Mouse (Mus musculus): ENCODE measurements at regions not wholly inside any gene's neighbourhood (a gene's known extent, or its start where the extent isn't known, plus 50 kb on each side); places are given as distances from the start of the nearest gene placed in this dataset.

- H3K4me1 ChIP-seq (replicated peaks; ENCODE audit: control insufficient read depth, insufficient read depth, low read length): no peaks in the 10 kb centered on the region
- no peak for ATAC-seq (ENCODE audit: low FRiP score)
- no peak overlapping the region for H3K27ac ChIP-seq (ENCODE audit: low read depth, low read length)
- H3K36me3 ChIP-seq (ENCODE audit: control insufficient read depth, insufficient read depth, low read length): no peaks in the 10 kb centered on the region
- H3K27me3 ChIP-seq (ENCODE audit: control insufficient read depth, insufficient read depth, low read length): no peaks in the 10 kb centered on the region
- no peak for DNase-seq (ENCODE audit: low spot score)
- no peak overlapping the region for H3K9ac ChIP-seq (ENCODE audit: low read depth, low read length)
- no peaks in the 10 kb centered on the region for H3K9me3 ChIP-seq (ENCODE audit: control insufficient read depth, low read length)
- 95% methylated on average over 4 of the region's 4 CpGs for WGBS
- no peak overlapping the region for H3K4me3 ChIP-seq (ENCODE audit: low read depth, low read length)
- no peak overlapping the region for H3K4me2 ChIP-seq (replicated peaks; ENCODE audit: low read depth, low read length)
These were observed 265.7 kb upstream of the Smarca2 start for GRCm38 (mm10) chr19:26339120-26339519.

GRCm38 (mm10) chr19:26340155-26340554 lies 264.7 kb upstream of the Smarca2 start:
- Histone ChIP-seq H3K9me3 (ENCODE audit: control insufficient read depth, low read length) (no peaks in the 10 kb centered on the region), H3K36me3 (ENCODE audit: control insufficient read depth, insufficient read depth, low read length) (no peaks in the 10 kb centered on the region), H3K4me3 (ENCODE audit: low read depth, low read length) (no peak overlapping the region), H3K4me2 (replicated peaks; ENCODE audit: low read depth, low read length) (no peak overlapping the region), H3K4me1 (replicated peaks; ENCODE audit: control insufficient read depth, insufficient read depth, low read length) (no peaks in the 10 kb centered on the region), H3K27ac (ENCODE audit: low read depth, low read length) (no peak overlapping the region), H3K9ac (ENCODE audit: low read depth, low read length) (no peak overlapping the region), H3K27me3 (ENCODE audit: control insufficient read depth, insufficient read depth, low read length) (no peaks in the 10 kb centered on the region)
- ATAC-seq (ENCODE audit: low FRiP score) (no peak), DNase-seq (ENCODE audit: low spot score) (no peak)
- 65% methylated on average over 3 of the region's 3 CpGs for WGBS

- H3K9me3 ChIP-seq (ENCODE audit: control insufficient read depth, low read length): no peaks in the 10 kb centered on the region
- H3K27ac ChIP-seq (ENCODE audit: low read depth, low read length): no peak overlapping the region
- no peak overlapping the region for H3K4me3 ChIP-seq (ENCODE audit: low read depth, low read length)
- DNase-seq (ENCODE audit: low spot score) (no peak), ATAC-seq (ENCODE audit: low FRiP score) (no peak)
- H3K4me2 ChIP-seq (replicated peaks; ENCODE audit: low read depth, low read length): no peak overlapping the region
- WGBS: 86% methylated on average over 7 of the region's 7 CpGs
- H3K9ac ChIP-seq (ENCODE audit: low read depth, low read length): no peak overlapping the region
- no peaks in the 10 kb centered on the region for H3K27me3 ChIP-seq (ENCODE audit: control insufficient read depth, insufficient read depth, low read length)
- H3K4me1 ChIP-seq (replicated peaks; ENCODE audit: control insufficient read depth, insufficient read depth, low read length): no peaks in the 10 kb centered on the region
- no peaks in the 10 kb centered on the region for H3K36me3 ChIP-seq (ENCODE audit: control insufficient read depth, insufficient read depth, low read length)
These were observed 249.8 kb upstream of the Smarca2 start for GRCm38 (mm10) chr19:26355054-26355453.

- H3K4me1 ChIP-seq (replicated peaks; ENCODE audit: control insufficient read depth, insufficient read depth, low read length): no peaks in the 10 kb centered on the region
- ATAC-seq (ENCODE audit: low FRiP score) (no peak), DNase-seq (ENCODE audit: low spot score) (no peak)
- H3K4me3 ChIP-seq (ENCODE audit: low read depth, low read length): no peak overlapping the region
- no peak overlapping the region for H3K9ac ChIP-seq (ENCODE audit: low read depth, low read length)
- WGBS: 91% methylated on average over 4 of the region's 4 CpGs
- no peaks in the 10 kb centered on the region for H3K36me3 ChIP-seq (ENCODE audit: control insufficient read depth, insufficient read depth, low read length)
- H3K9me3 ChIP-seq (ENCODE audit: control insufficient read depth, low read length): no peaks in the 10 kb centered on the region
- H3K27ac ChIP-seq (ENCODE audit: low read depth, low read length): no peak overlapping the region
- H3K4me2 ChIP-seq (replicated peaks; ENCODE audit: low read depth, low read length): no peak overlapping the region
- H3K27me3 ChIP-seq (ENCODE audit: control insufficient read depth, insufficient read depth, low read length): no peaks in the 10 kb centered on the region
These were observed 220.9 kb upstream of the Smarca2 start for GRCm38 (mm10) chr19:26383961-26384381.

- H3K9ac ChIP-seq (ENCODE audit: low read depth, low read length): no peak overlapping the region
- no peak overlapping the region for H3K4me2 ChIP-seq (replicated peaks; ENCODE audit: low read depth, low read length)
- ATAC-seq (ENCODE audit: low FRiP score): no peak
- no peaks in the 10 kb centered on the region for H3K36me3 ChIP-seq (ENCODE audit: control insufficient read depth, insufficient read depth, low read length)
- H3K4me3 ChIP-seq (ENCODE audit: low read depth, low read length): no peak overlapping the region
- DNase-seq (ENCODE audit: low spot score): no peak
- H3K9me3 ChIP-seq (ENCODE audit: control insufficient read depth, low read length): no peaks in the 10 kb centered on the region
- H3K4me1 ChIP-seq (replicated peaks; ENCODE audit: control insufficient read depth, insufficient read depth, low read length): no peaks in the 10 kb centered on the region
- H3K27me3 ChIP-seq (ENCODE audit: control insufficient read depth, insufficient read depth, low read length): no peaks in the 10 kb centered on the region
- no peak overlapping the region for H3K27ac ChIP-seq (ENCODE audit: low read depth, low read length)
These were observed 218.8 kb upstream of the Smarca2 start for GRCm38 (mm10) chr19:26386075-26386474.

GRCm38 (mm10) chr19:26412684-26413083 lies 192.2 kb upstream of the Smarca2 start:
- WGBS: 85% methylated on average over 2 of the region's 2 CpGs
- no peak for ATAC-seq (ENCODE audit: low FRiP score)
- no peaks in the 10 kb centered on the region for H3K4me1 ChIP-seq (replicated peaks; ENCODE audit: control insufficient read depth, insufficient read depth, low read length)
- no peak overlapping the region for H3K4me3 ChIP-seq (ENCODE audit: low read depth, low read length)
- H3K9ac ChIP-seq (ENCODE audit: low read depth, low read length): no peak overlapping the region
- H3K36me3 ChIP-seq (ENCODE audit: control insufficient read depth, insufficient read depth, low read length): no peaks in the 10 kb centered on the region
- no peaks in the 10 kb centered on the region for H3K9me3 ChIP-seq (ENCODE audit: control insufficient read depth, low read length)
- no peaks in the 10 kb centered on the region for H3K27me3 ChIP-seq (ENCODE audit: control insufficient read depth, insufficient read depth, low read length)
- no peak for DNase-seq (ENCODE audit: low spot score)
- H3K27ac ChIP-seq (ENCODE audit: low read depth, low read length): no peak overlapping the region
- no peak overlapping the region for H3K4me2 ChIP-seq (replicated peaks; ENCODE audit: low read depth, low read length)

GRCm38 (mm10) chr19:26414476-26415024 lies 190.3 kb upstream of the Smarca2 start:
- Histone ChIP-seq H3K27me3 (ENCODE audit: control insufficient read depth, insufficient read depth, low read length) (no peaks in the 10 kb centered on the region), H3K4me3 (ENCODE audit: low read depth, low read length) (no peak overlapping the region), H3K36me3 (ENCODE audit: control insufficient read depth, insufficient read depth, low read length) (no peaks in the 10 kb centered on the region), H3K9ac (ENCODE audit: low read depth, low read length) (no peak overlapping the region), H3K4me2 (replicated peaks; ENCODE audit: low read depth, low read length) (no peak overlapping the region), H3K4me1 (replicated peaks; ENCODE audit: control insufficient read depth, insufficient read depth, low read length) (no peaks in the 10 kb centered on the region), H3K9me3 (ENCODE audit: control insufficient read depth, low read length) (no peaks in the 10 kb centered on the region), H3K27ac (ENCODE audit: low read depth, low read length) (no peak overlapping the region)
- no peak for DNase-seq (ENCODE audit: low spot score)
- ATAC-seq (ENCODE audit: low FRiP score): no peak
- 91% methylated on average over 6 of the region's 6 CpGs for WGBS

- Histone ChIP-seq H3K4me2 (replicated peaks; ENCODE audit: low read depth, low read length) (no peak overlapping the region), H3K27ac (ENCODE audit: low read depth, low read length) (no peak overlapping the region), H3K4me1 (replicated peaks; ENCODE audit: control insufficient read depth, insufficient read depth, low read length) (no peaks in the 10 kb centered on the region), H3K9ac (ENCODE audit: low read depth, low read length) (no peak overlapping the region), H3K27me3 (ENCODE audit: control insufficient read depth, insufficient read depth, low read length) (no peaks in the 10 kb centered on the region), H3K9me3 (ENCODE audit: control insufficient read depth, low read length) (no peaks in the 10 kb centered on the region), H3K4me3 (ENCODE audit: low read depth, low read length) (no peak overlapping the region), H3K36me3 (ENCODE audit: control insufficient read depth, insufficient read depth, low read length) (no peaks in the 10 kb centered on the region)
- ATAC-seq (ENCODE audit: low FRiP score): no peak
- DNase-seq (ENCODE audit: low spot score): no peak
- 92% methylated on average over 2 of the region's 2 CpGs for WGBS
These were observed 185.1 kb upstream of the Smarca2 start for GRCm38 (mm10) chr19:26419781-26420180.

GRCm38 (mm10) chr19:26439163-26439562 lies 165.7 kb upstream of the Smarca2 start:
- 81% methylated on average over 2 of the region's 2 CpGs for WGBS

More at GRCm38 (mm10) chr19:26439163-26439562, 165.7 kb upstream of the Smarca2 start:
- Histone ChIP-seq H3K4me1 (replicated peaks; ENCODE audit: control insufficient read depth, insufficient read depth, low read length) (no peaks in the 10 kb centered on the region), H3K4me2 (replicated peaks; ENCODE audit: low read depth, low read length) (no peak overlapping the region), H3K4me3 (ENCODE audit: low read depth, low read length) (no peak overlapping the region), H3K9ac (ENCODE audit: low read depth, low read length) (no peak overlapping the region), H3K27me3 (ENCODE audit: control insufficient read depth, insufficient read depth, low read length) (no peaks in the 10 kb centered on the region), H3K36me3 (ENCODE audit: control insufficient read depth, insufficient read depth, low read length) (no peaks in the 10 kb centered on the region), H3K9me3 (ENCODE audit: control insufficient read depth, low read length) (no peaks in the 10 kb centered on the region), H3K27ac (ENCODE audit: low read depth, low read length) (no peak overlapping the region)
- ATAC-seq (ENCODE audit: low FRiP score) (no peak), DNase-seq (ENCODE audit: low spot score) (no peak)
